Mouse (Mus musculus) adrenal gland (tissue): ENCODE data around the gene Large2.

Experiments used
- intact Hi-C: fragments of 180-260 bp; cut with DNase I; formaldehyde crosslinking; loops from one replicate; pipeline ENCODE4 v1.15.1; 2025
- microRNA-seq, 2 experiments: library from miRNA; unstranded; fragments of <30 nt; microRNA quantifications; one replicate each; pipeline ENCODE4; 2019

Large2 gene

DNA sequence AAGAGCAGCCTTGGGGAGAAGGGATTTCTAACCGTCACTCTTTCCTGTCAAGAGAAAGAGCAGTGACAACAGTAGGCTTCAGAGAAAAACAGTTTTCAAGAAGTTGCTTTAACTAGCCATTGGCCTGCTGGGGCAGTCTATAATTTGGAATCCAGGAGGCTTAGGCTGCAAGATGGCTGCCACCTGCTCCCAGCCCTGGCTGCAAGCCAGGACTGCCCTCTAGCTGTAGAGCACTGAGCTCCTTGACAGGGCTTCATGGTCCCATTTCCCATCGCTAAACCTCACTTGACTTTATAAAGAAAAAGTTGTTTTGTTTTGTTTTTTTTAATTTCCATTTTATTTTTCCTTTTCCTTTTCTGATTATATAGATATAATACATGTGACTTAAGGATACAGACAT, 43.3 kb downstream of the Large2 start:
- intact Hi-C loops, result no loop called here

DNA sequence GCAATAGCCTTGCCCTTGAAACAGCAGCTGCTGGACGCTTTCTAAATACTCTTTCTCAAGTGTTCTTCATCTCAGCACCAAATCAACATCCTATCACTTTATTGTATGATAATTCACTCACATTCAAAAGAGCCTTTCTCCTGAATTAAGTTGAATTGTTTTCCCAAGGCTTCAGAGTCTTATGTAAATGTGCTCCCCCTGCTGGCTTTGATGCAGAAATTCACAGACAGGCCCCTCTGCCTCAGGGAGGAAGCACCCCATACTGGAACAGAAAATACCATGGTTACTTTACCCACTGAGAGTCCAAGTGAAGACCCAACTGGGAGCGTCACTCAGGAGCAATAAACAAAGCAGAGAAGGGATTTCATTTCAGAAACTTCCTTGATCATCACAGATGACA, 43.8 kb downstream of the Large2 start:
- intact Hi-C loops, result no loop called here

DNA sequence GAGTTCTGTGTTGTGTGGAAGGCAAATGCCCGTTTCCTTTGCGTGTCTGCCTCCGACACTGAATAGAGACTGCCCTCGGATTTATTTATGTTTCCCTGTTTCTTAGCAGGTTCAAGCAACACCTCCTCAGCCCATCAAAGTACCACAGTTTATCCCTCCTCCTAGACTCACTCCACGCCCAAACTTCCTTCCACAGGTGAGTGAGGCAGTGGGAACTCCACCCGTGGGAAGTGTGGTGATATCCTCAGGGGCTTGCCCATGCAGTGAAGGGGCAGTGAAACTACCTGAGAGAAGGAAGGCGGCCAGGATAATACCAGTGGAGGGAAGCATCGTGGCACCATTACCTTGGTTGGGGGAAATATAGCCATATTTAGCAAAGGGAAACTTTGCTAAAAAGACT, 46.5 kb downstream of the Large2 start:
- intact Hi-C loops, result no loop called here

DNA sequence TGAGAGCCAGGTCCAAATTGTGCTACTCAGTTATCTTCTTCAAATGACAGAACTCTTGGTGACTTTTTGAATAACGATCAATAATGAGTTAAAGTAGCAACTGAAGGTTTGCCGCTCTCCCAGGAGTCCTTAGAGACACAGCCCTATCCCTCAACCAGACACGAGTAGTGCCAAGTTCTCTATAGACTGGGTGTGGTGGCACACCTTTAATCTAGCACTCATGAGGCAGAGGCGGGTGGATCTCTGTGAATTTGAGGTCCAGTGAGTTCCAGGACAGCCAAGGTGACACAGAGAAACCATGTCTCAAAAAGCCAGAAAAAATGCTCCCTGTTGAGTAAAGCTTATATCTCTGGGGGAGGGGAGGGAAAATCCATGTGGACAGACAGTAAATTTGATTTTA, 47.1 kb downstream of the Large2 start:
- intact Hi-C loops, result no loop called here

DNA sequence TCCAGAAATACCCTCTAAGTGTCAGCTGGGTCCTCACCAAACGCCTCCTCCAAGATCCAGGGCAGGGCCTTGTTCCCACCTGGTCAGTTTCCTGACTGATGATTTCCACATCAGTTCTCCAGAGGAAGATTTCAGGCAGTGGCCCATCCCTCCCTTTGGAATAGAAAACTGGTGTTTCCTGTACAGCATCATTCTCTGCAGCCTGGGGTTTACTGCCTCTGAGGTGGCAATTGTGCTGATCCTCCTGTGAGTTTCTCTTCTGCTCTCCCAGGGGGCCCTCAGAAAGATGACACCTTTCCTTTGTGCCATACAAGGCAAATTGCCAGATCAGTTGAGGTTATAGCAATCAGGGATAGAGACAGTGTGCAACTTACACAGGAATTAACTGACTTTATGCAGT, 48.4 kb downstream of the Large2 start:
- intact Hi-C loops, result no loop called here

DNA sequence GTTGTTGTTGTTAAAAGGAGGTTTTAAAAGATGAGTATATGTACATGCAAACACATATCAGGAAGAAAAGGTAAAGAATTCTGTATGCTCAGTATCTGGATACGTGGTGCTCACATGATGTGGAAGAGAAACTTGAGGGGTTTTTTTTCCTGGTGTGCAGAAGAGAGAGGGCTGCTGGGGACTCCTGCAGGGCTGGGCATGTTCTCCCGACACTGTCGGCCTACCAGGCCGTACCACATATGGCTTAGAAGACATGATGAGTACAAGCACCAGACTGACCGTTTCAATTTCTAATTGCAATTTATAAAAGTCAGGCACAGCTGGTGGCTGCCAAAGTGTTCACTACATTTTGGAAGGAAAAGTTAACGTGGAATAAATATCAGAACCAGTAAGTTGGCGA, 49.0 kb downstream of the Large2 start:
- intact Hi-C loops, result no loop called here

DNA sequence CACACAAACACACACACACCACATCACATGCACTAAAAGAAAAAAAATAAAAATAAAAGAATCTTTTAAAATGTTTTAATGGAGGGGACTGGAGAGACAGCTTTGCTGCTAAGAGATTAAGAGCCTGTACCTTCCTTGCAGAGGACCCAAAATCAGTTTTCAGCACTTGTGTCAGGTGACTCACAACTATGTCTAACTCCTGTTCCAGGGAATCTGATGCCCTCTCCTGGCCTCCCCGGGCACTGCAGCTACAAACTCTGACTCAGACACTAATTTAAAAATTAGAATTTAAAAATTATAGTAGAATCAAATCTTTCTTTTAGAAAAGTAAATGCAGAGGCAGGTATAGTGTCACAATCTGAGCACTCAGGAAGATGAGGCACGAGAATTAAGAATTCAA, 52.0 kb downstream of the Large2 start:
- intact Hi-C loops, result no loop called here

DNA sequence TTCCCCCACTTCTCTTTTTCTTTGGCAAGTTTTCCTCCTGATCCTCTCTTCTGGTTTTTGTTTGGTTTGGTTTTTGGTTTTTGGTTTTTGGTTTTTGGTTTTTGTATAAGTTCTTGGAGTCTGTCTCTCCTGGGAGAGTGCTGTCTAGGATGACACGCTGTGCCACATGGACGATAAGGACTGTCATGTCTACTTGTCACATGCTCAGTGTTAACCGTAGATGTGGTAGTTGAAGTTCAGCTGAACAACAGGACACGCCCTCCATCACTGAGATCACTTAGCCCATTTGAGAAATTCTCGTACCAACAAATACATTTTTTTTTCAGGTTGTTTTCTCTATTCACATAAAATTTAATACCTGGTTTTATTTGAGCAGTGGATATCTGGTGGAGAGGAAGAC, 57.4 kb downstream of the Large2 start:
- intact Hi-C loops, result no loop called here

DNA sequence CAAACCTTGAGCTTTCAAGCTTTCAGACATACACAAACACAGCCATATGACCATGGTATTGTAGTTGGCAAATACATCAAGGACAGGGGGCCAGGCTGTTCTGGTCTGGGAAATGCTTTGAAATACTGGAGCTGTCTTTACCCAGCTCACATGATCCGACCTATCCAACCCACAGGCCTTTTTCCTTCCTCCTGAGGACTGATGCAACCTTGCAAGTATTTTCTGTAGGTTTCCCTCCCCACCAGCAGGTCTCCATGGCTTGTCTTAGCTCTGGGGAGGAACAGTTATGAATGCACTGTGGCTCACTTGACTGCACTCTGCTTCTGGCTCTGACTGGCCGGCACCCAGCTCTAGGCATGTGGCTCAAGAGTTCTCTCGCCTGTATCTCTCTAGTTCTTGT, 58.0 kb downstream of the Large2 start:
- intact Hi-C loops, result no loop called here

Small RNA genes lying within 50 kb of the gene (microRNA-seq; reads per million reads assigned to microRNA genes)
- gene Mir7000, result 0.46 to 0.62 reads per million in 2 experiments
